Mouse (Mus musculus): ENCODE data around the gene Pimreg. TPM values are rescaled to one million over a fixed set of nuclear protein-coding genes. Genes with fewer than 3 reads are reported as not detected.

The Pimreg gene
- polyA plus RNA-seq, 1 experiment from 2014 or later = 6.1 TPM

DNA sequence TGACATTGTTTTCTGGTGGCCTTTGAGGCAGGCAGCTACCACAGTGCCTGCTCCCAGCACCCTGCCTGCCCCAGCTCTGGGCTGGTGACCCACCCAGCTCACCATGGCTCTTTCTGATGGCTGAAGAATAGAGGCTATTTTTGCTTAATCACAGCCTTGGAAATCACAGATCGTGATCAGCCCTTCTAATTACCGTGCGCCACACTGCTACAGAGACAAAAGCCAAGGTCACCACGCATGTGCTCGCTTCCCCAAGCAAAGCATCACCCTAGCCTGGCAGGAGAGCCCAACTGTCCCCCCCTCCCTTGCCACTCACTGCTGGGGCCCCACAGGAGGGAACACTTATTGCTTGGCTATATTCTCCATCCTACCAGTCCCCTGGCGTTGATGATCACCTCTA is 38.6 kb downstream of the Pimreg start:
- ATAC-seq (no peak), DNase-seq (ENCODE audit: low spot score) (no peak)
- H3K9me3 ChIP-seq (ENCODE audit: low read length) = no peaks in the 10 kb centered on the region
- H3K27me3 ChIP-seq (replicated peaks; ENCODE audit: insufficient read depth, low read length) = no peaks in the 10 kb centered on the region
- H3K27ac ChIP-seq (ENCODE audit: low read length) = no peak overlapping the region
- WGBS = 80% methylated on average over 6 of the region's 6 CpGs
- H3K4me3 ChIP-seq (ENCODE audit: low read depth, low read length) = no peak overlapping the region
- no peaks in the 10 kb centered on the region for H3K36me3 ChIP-seq (ENCODE audit: insufficient read depth, low read length)
- TF ChIP-seq EP300 (IDR thresholded peaks at IDR 0.05) (no peak), CTCF (IDR thresholded peaks at IDR 0.05) (no peak)
- H3K4me1 ChIP-seq (ENCODE audit: insufficient read depth, low read depth, low read length) = no peaks in the 10 kb centered on the region
- no peak overlapping the region for H3K9ac ChIP-seq (replicated peaks; ENCODE audit: low read depth)
- H3K4me2 ChIP-seq (replicated peaks; ENCODE audit: low read depth, low read length) = no peak overlapping the region

GRCm38 (mm10) chr11:72082601-72083000 is 40.8 kb downstream of the Pimreg start:
- Histone ChIP-seq H3K9ac (replicated peaks; ENCODE audit: low read depth) (no peak overlapping the region), H3K4me2 (replicated peaks; ENCODE audit: low read depth, low read length) (no peak overlapping the region), H3K4me1 (ENCODE audit: insufficient read depth, low read depth, low read length) (no peaks in the 10 kb centered on the region), H3K27ac (ENCODE audit: low read length) (no peak overlapping the region), H3K9me3 (ENCODE audit: low read length) (no peaks in the 10 kb centered on the region), H3K36me3 (ENCODE audit: insufficient read depth, low read length) (no peaks in the 10 kb centered on the region), H3K4me3 (ENCODE audit: low read depth, low read length) (no peak overlapping the region), H3K27me3 (replicated peaks; ENCODE audit: insufficient read depth, low read length) (no peaks in the 10 kb centered on the region)
- WGBS = 79% methylated on average over 4 of the region's 4 CpGs
- TF ChIP-seq EP300 (IDR thresholded peaks at IDR 0.05) = no peak
- no peak for TF ChIP-seq CTCF (IDR thresholded peaks at IDR 0.05)
- ATAC-seq (peak; percentile 47; the same call in 1 of the 2 replicates), DNase-seq (ENCODE audit: low spot score) (no peak)

DNA sequence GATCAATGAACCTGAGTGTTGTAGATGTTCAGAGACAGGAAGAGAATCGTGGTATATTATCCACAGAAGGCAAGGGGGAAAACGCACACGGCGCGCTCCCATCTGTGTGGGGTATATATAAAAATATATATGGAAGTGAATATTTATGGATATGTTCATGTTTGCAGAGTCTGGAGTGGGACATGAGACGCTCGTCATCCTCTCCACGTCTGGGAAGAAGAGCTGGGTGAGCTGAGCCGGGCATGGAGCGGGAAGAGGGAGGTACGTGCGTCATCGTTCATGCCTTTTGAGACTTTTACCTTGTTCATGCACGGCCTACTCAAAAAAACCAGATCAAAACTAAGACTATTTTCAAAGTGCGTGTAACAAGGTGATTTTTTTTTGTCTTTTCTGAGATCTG is 42.5 kb downstream of the Pimreg start:
- Histone ChIP-seq H3K27me3 (replicated peaks; ENCODE audit: insufficient read depth, low read length) (no peaks in the 10 kb centered on the region), H3K4me3 (ENCODE audit: low read depth, low read length) (no peak overlapping the region), H3K27ac (ENCODE audit: low read length) (no peak overlapping the region), H3K9me3 (ENCODE audit: low read length) (no peaks in the 10 kb centered on the region), H3K9ac (replicated peaks; ENCODE audit: low read depth) (no peak overlapping the region), H3K4me2 (replicated peaks; ENCODE audit: low read depth, low read length) (no peak overlapping the region), H3K4me1 (ENCODE audit: insufficient read depth, low read depth, low read length) (no peaks in the 10 kb centered on the region), H3K36me3 (ENCODE audit: insufficient read depth, low read length) (no peaks in the 10 kb centered on the region)
- WGBS = 92% methylated on average over 15 of the region's 15 CpGs
- no peak for ATAC-seq
- DNase-seq (ENCODE audit: low spot score) = no peak
- TF ChIP-seq EP300 (IDR thresholded peaks at IDR 0.05) = no peak

DNA sequence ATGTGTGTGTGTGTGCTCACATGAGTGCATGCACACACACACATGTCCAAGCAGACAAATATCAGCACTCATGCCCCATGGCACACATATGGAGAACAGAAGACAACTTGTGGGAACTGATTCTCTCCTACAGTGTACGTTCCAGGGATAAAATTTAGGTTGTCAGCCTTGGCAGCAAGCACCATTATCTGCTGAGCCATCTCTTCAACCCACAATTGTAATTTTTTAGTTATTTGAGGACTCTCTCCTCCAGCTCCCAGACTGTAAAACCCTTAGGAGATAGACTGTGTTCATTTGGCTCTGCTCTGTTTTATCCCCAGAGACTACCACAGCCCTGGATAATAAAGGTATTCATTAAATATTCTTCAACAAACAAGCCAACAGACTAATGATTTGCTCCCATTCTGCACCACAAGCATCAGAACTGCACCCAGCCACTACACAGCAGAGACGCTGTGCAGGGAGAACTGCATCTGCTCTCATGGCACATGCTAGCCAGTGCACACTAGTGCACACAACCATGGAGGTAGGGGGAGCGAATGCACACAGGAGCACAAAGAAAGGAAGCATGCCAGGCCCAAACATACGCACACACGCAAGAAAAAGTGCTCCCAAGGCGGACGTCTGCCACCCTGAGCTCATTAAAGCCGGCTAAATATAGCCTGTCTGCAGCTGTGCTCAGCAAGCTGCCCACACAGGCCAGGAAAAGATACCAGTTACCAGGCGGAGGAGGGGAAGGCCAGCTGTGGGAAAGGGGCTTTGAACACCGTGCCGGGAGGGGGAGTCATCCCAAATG is 44.6 kb downstream of the Pimreg start:
- Histone ChIP-seq H3K9me3 (ENCODE audit: low read length) (no peaks in the 10 kb centered on the region), H3K4me2 (replicated peaks; ENCODE audit: low read depth, low read length) (no peak overlapping the region), H3K27ac (ENCODE audit: low read length) (no peak overlapping the region), H3K4me1 (ENCODE audit: insufficient read depth, low read depth, low read length) (no peaks in the 10 kb centered on the region), H3K9ac (replicated peaks; ENCODE audit: low read depth) (no peak overlapping the region), H3K36me3 (ENCODE audit: insufficient read depth, low read length) (no peaks in the 10 kb centered on the region), H3K27me3 (replicated peaks; ENCODE audit: insufficient read depth, low read length) (no peaks in the 10 kb centered on the region), H3K4me3 (ENCODE audit: low read depth, low read length) (no peak overlapping the region)
- DNase-seq (ENCODE audit: low spot score) (no peak), ATAC-seq (no peak)
- TF ChIP-seq EP300 (IDR thresholded peaks at IDR 0.05) = no peak
- TF ChIP-seq CTCF (IDR thresholded peaks at IDR 0.05) = no peak
- 42% methylated on average over 11 of the region's 11 CpGs for WGBS

- Histone ChIP-seq H3K9me3 (ENCODE audit: low read length) (no peaks in the 10 kb centered on the region), H3K27me3 (replicated peaks; ENCODE audit: insufficient read depth, low read length) (no peaks in the 10 kb centered on the region), H3K36me3 (ENCODE audit: insufficient read depth, low read length) (no peaks in the 10 kb centered on the region), H3K4me1 (ENCODE audit: insufficient read depth, low read depth, low read length) (0 out of 2 replicates have a peak, but pooled peaks cover 3% of the 10 kb centered on the region), H3K9ac (replicated peaks; ENCODE audit: low read depth) (no peak overlapping the region), H3K4me2 (replicated peaks; ENCODE audit: low read depth, low read length) (no peak overlapping the region), H3K27ac (ENCODE audit: low read length) (no peak overlapping the region), H3K4me3 (ENCODE audit: low read depth, low read length) (no peak overlapping the region)
- 52% methylated on average over 8 of the region's 8 CpGs for WGBS
- DNase-seq (ENCODE audit: low spot score) (no peak), ATAC-seq (no peak)
- TF ChIP-seq CTCF (IDR thresholded peaks at IDR 0.05) = no peak
- TF ChIP-seq EP300 (IDR thresholded peaks at IDR 0.05) = no peak
Measured at GRCm38 (mm10) chr11:72092390-72092789, 50.6 kb downstream of the Pimreg start.

GRCm38 (mm10) chr11:72094442-72094841 is 52.6 kb downstream of the Pimreg start:
- ATAC-seq = peak; percentile 70
- Histone ChIP-seq H3K4me1 (ENCODE audit: insufficient read depth, low read depth, low read length) (0 out of 2 replicates have a peak, but pooled peaks cover 3% of the 10 kb centered on the region), H3K4me3 (ENCODE audit: low read depth, low read length) (no peak overlapping the region), H3K27ac (ENCODE audit: low read length) (no peak overlapping the region), H3K27me3 (replicated peaks; ENCODE audit: insufficient read depth, low read length) (no peaks in the 10 kb centered on the region), H3K9ac (replicated peaks; ENCODE audit: low read depth) (no peak overlapping the region), H3K36me3 (ENCODE audit: insufficient read depth, low read length) (no peaks in the 10 kb centered on the region), H3K4me2 (replicated peaks; ENCODE audit: low read depth, low read length) (no peak overlapping the region), H3K9me3 (ENCODE audit: low read length) (no peaks in the 10 kb centered on the region)
- TF ChIP-seq CTCF (IDR thresholded peaks at IDR 0.05) = no peak
- no peak for TF ChIP-seq EP300 (IDR thresholded peaks at IDR 0.05)
- peak; percentile 33 for DNase-seq (ENCODE audit: low spot score)
- 44% methylated on average over 7 of the region's 7 CpGs for WGBS
